Mouse (Mus musculus): Measurements from ENCODE around the gene Rbl1.
"Not testable (repeated sequence)": the region's sequence is repeated elsewhere in the genome, so short reads cannot be mapped to it uniquely, and the experiment has no call there.

Gene Rbl1

DNA sequence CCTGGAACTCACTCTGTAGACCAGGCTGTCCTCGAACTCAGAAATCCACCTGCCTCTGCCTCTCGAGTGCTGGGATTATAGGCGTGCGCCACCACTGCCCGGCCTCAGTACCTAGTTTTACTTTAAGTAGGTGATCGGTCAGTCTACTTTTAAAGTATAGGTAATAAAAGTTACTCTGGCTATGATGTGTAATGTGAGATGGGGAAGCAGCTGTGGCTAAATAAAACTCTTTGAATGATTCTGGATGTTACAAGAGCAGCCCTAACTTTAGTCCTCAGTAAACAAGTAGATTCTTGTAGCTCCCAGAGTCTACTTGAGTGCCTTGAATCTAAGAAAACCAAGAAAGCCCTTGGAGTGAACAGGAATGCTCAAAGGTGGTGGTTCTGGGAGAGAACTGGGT lies 31.4 kb downstream of the Rbl1 start:
- DNase-seq (ENCODE audit: low spot score in 2 of 2), result no peak

DNA sequence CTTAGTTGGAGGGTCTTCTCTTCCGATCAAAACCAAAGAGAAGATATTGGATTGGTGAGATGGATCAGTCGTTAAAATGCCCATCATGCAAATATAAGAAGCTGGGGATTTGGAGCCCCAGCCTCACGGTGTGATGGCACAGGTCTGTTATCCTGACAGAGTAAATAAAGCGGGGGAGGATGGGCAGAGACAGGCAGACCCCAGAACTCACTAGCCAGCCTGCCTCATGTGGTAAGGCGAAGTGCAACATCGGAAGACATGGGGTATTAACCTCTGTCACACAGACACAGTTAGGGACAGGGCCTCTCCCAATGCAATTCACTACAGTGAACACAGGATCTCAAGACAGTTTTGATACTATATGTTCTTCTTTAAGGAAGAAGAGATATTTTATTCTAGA lies 33.7 kb downstream of the Rbl1 start:
- DNase-seq (ENCODE audit: low spot score in 2 of 2), result no peak

DNA sequence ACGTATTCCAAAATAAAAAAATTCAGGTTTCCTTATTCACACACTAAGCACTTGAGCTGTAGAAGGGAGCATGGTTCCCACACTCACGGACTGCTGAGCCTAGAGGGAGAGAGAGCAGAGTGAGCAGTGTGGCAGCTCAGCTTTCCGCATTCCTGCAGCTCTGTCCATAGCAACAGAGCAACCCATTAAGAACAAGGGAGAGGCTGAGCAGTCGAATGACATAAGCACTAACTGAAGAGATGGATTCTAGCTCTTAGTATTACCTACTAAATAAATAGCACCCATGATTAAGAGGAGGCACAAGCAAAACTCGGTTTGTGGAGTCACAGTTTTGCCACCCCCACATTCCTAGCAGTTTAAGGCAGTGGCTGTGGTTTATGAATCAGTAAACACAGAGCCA lies 34.2 kb downstream of the Rbl1 start:
- DNase-seq (ENCODE audit: low spot score in 2 of 2), result peak; percentile 17 to 23

DNA sequence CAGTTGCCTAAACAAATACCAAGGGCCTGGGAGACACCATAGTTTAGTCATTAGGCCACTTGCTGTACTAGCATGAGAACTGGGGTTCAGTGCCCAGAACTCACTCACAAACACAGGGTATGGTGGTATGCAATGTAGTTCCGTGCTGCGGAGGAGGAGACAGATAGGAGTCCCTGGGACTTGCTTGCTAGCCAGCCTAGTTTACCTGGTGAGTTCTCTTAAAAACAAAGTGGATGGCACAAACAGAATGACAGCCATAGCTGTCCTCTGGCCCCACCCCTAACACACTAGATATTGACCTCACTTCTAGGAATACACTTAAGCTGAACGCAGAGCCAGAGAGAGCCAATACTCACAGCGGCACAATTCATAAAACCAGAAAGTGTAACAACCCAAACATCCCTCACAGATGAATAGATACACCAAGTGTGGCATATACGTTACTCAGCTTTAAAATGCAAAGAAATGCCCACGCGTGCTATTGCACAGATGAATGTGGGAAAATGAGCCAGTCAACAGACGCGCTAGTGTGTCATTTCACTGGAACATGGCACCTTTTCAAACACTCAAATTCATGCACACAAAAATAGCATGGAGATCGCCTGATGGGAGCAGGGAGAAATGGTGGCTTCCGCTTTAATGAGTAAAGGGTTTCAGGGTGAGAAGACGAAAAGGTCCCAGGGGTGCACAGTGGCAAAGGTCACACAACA lies 37.8 kb downstream of the Rbl1 start:
- DNase-seq (ENCODE audit: low spot score in 2 of 2), result peak; percentile 14 to 32

DNA sequence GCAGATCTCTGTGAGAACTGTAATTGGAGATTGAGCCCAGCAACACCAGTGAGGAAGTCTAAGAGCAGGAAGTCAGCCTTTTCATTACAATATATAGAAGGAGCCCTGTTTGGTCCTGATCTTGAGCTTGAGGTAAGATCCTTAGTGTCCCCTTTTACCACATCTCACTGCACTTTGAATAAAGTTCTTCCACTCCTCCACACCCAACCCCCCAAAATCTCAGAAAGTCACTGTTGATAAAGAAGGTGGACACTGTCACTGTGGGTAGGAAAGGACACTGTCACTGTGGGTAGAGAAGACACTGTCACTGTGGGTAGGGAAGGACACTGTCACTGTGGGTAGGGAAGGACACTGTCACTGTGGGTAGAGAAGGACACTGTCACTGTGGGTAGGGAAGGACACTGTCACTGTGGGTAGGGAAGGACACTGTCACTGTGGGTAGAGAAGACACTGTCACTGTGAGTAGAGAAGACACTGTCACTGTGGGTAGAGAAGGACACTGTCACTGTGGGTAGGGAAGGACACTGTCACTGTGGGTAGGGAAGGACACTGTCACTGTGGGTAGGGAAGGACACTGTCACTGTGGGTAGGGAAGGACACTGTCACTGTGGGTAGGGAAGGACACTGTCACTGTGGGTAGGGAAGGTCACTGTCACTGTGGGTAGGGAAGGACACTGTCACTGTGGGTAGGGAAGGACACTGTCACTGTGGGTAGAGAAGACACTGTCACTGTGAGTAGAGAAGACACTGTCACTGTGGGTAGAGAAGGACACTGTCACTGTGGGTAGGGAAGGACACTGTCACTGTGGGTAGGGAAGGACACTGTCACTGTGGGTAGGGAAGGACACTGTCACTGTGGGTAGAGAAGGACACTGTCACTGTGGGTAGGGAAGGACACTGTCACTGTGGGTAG lies 38.8 kb downstream of the Rbl1 start:
- not testable (repeated sequence) for DNase-seq (ENCODE audit: low spot score in 2 of 2)

DNA sequence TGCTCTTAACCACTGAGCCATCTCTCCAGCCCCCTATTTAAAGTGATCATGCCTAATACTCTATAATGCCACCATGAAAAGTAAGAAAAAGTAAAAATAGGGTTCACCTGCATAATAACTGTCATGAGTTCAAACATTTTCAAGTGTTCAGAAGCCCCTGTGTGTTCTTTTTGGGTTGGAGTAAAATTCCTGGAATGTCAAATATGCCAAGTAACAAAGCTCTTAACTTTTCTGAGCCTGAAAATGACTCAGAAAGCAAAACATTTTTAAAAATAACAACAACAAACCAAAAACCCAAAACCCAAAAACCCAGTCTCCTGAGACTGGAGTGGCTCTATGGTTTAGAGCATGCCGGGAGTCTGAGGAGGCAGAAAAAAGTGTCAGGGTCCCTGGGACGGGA lies 40.2 kb downstream of the Rbl1 start:
- no peak for DNase-seq (ENCODE audit: low spot score in 2 of 2)

DNA sequence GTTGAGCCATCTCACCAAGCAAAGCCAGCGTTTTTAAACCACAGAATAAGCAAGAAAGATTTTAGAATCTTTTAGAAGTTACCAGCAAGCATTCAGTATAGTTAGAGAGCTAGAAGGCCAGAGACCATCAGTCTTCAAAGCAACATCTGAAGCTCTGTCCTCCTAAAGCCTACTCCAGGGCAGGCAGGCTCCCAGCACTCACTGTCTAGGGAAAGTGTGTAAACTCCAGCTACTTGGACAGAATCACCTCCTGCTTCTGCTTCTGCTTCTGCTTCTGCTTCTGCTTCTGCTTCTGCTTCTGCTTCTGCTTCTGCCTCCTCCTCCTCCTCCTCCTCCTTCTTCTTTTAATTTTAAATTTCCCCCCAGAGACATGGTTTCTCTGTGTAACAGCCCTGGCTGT lies 48.3 kb downstream of the Rbl1 start:
- no peak for DNase-seq (ENCODE audit: low spot score in 2 of 2)

DNA sequence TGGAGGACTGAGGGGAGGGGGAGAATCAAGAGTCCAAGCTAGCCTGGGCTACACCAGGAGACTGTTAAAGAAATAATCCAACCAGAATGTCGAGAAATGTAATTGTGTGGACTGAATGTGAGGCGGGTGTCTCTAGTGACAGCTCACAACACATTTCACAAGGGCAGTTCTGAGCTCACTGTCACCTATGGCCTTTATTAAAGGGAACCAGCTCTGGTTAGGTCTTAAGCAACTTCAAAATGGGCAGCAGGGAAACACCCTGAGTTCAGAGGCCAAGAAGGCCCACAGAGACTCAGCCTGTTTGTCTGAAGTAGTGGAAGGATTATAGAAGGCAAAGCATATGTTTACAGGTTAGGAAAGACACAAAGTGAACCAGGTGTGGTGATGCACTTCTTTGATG lies 51.1 kb downstream of the Rbl1 start:
- DNase-seq (ENCODE audit: low spot score in 2 of 2), result no peak

DNA sequence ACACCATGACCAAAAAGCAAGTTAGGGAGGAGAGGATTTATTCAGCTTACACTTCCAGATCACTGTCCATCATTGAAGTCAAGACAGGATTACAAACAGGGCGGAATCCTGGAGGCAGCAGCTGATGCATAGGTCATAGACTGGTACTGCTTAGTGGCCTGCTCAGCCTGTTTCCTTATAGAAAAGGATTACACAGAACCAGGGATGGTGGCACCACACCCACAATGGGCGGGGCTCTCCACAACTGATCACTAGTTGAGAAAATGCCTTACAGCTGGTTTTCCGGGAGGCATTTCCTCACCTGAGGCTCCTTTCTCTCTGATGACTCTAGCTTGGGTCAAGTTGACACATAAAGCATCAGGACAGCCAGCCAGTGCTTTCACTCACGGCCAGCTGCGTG lies 55.9 kb downstream of the Rbl1 start:
- DNase-seq (ENCODE audit: low spot score in 2 of 2), result no peak

DNA sequence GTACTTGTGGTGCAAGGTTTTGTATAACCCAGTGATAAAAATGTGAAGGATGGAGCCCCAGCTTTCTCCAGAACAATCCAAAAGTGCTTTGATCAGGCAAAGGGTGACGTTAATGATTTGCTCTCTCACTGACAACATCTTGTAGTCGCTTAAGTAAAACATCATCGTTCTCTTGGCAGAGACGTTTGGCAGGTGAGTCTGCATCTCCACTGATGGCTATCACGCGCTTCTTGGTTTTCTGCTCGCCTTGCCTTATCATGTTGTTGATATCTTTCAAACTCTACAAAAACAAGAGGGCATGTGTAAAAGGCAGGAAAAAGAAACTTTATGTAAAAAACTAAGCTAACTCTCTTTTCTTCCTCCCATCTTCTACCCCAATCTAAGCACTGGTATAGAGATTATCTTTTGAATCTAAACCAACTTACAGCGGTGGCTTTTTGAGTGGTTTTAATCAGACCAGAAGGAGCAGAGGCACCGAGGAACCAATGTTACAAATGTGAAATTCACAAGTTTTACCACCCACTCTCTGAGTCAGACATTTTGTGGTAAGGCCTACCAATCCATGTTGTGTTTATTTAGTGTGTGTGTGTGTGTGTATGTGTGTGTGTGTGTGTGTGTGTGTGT lies 56.8 kb downstream of the Rbl1 start:
- DNase-seq (ENCODE audit: low spot score in 2 of 2), result no peak

DNA sequence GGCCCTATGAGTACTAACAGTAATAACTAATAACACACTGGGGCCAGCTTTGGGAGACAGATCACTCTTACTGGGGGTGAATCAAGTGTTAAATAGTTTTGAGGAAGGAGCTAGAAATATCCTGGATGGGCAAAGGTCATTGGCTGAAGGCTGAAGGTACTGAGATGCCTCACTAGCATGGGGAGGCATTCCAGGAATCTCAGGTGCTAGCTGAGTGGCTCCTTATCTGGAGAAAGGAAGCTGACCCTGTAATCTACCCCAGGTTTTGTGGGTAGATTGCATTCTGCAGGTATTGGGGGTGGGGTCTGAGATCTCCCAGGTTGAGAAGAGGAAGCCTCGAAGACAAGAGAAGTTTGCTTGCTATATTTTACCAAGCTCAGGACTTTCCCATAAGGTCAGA lies 59.2 kb downstream of the Rbl1 start:
- no peak for DNase-seq (ENCODE audit: low spot score in 2 of 2)

DNA sequence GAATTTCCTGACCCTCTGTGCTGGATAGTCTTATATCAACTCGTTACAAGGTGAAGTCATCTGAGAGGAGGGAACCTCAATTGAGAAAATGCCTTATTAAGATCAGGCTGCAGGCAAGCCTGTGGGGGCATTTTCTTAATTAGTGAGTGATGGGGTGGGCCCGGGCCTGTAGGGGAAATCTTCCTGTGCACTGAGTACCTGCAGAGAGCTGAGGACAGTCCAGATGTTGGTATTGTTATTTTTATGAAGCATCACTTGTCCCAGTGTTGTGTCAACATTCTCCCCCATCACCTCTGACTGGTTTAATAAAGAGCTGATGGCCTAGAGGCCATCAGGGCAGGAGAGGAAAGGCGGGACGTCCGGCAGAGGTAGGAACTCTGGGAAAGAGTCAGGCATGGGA lies 60.2 kb downstream of the Rbl1 start:
- DNase-seq (ENCODE audit: low spot score in 2 of 2), result no peak

DNA sequence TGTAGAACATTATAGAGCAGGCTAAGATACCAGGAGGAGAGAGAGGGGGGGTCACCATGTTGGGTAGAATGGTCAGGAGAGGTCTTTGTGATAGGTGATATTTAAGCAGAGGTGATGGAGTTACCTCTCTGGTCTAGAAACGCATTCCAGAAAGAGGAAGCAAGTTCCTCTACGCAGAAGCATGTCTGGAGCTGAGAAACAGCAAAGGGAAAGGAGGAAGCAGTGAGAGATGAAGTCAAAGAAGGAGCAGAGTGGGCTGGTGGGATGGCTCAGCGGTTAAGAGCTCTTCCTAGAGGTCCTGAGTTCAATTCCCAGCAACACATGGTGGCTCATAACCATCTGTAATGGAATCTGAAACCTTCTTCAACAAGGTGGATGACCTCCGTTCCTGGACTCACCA lies 62.4 kb downstream of the Rbl1 start:
- no peak for DNase-seq (ENCODE audit: low spot score in 2 of 2)

DNA sequence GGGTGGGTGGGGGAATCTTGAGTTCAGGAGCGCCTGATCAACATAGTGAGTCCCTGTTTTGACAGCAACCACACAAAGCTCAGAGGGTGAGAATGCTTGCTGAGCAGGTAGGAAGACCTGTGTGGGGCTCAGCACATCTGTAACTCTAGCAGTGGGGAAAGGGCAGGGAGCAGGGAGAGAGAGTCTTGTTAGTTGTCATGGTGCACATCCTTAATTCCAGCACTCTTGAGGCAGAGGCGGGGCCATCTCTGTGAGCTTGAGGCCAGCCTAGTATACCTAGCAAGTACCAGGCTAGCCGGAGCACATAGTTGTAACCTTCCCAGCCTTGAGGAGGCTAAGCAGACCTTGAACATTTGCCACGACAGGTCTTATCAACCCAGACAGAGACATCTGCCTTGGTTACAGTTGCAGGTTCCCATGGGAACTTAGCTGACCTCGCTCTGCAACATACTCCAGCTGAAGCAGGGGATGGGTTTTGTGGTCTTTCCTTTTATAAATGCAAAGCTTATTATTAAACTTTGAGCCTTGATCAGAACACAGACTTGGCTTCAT lies 65.0 kb downstream of the Rbl1 start:
- no peak for DNase-seq (ENCODE audit: low spot score in 2 of 2)

DNA sequence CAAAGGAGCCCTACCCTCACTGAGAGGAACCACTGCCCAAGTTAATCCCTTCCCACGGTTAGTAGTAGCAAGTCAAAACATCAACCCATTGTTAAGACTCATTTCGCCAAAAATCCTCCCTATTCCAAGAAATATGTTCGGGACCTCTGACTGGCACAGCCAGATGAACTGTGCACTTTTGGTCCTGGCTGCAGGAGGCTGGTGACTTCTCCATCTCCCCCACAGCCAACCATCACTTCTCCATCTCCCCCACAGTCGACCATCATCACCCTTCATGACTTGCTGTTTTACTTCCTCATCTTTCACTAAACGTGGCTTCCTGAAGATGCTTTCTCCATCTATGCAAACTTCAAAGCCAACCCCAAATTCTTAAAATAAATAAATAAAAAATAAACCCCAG lies 65.5 kb downstream of the Rbl1 start:
- no peak for DNase-seq (ENCODE audit: low spot score in 2 of 2)

DNA sequence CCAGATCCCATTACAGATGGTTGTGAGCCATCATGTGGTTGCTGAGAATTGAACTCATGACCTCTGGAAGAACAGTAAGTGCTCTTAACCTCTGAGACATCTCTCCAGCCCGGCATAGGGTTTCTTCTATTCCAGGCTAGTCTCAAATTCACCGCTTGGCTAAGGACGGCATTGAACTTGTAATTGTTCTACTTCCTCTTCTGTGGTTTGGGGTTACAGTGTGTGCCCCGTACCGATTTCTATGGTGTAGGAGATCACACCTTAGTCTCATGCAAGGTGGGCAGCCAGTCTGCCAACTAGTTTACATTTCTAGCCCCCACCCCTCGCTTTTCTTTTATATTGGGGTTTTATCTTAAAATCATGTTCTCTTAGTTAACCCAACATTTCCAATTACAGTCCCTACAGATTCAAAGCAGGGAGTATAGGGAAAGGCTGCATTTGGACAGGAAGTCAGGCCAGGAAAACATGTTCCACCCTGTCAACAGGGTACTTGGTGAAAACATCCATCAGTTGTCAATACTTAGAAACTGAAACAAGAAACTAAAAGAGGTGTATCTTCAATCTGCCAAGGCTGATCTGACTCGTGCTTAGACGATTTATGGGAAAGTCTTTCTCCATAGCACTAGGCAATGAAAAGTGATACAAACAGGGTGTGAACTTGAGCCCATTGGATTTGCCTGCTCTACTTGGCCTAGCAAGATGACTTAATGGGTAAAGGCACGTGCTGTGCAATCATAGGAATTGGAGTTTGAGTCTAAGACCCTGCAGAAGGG lies 66.2 kb downstream of the Rbl1 start:
- DNase-seq (ENCODE audit: low spot score in 2 of 2), result no peak

DNA sequence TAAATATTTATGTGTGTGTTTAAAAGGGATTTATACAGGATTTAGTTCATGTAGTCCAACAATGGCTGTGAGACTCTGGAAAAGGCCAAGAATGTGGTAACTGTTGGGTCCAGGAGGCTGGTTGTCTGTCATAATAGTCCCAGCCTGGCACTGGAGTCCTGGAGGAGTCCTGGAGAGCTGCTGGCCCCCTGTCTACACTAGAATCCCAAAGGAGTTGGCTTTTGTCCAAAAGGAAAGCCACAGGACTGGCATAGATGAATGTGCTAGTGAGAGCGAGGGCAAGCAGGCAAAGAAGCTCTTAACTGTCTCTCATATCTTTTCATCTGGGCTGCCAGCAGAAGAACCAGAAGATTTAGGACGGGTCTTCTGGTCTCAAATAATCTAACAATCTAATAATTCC lies 67.7 kb downstream of the Rbl1 start:
- no peak for DNase-seq (ENCODE audit: low spot score in 2 of 2)

DNA sequence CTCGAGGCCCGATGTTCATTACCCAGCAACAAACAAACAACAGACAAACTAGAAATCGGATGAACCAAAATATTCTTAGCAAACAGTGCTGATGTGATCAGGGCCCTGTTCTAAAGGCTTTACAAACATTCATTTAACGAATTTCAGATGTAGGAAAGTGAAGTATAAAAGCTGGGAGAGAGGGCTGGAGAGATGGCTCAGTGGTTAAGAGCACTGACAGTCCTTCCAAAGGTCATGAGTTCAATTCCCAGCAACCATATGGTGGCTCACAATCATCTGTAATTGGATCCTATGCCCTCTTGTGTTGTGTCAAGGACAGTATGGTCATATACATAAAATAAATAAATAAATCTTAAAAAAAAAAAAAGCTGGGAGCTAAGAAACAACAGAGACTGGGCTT lies 68.2 kb downstream of the Rbl1 start:
- no peak for DNase-seq (ENCODE audit: low spot score in 2 of 2)

DNA sequence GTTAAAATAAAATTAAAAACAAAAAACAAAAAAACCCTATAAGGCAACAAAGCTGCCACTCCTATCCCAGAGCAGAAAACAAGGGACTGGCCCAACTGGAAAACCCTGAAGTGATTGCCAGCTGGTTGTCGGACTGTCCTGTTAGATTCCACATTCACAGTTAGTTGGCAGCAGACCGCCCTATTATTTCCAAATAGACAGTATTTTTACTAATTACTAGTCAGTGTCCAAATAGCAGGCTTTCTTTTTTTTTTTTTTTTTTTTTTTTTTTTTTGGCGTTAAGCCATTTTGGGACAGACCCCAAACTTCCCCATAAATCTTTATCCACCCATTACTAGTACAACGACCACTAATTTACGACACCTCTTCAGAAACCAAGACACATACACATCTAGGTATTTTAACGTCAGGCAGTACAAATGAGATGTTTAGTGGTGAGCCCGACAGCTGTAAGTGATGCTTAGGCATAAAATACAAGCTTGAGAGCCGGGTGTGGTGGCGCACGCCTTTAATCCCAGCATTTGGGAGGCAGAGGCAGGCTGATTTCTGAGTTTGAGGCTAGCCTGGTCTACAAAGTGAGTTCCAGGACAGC lies 68.7 kb downstream of the Rbl1 start:
- DNase-seq (ENCODE audit: low spot score in 2 of 2), result no peak

DNA sequence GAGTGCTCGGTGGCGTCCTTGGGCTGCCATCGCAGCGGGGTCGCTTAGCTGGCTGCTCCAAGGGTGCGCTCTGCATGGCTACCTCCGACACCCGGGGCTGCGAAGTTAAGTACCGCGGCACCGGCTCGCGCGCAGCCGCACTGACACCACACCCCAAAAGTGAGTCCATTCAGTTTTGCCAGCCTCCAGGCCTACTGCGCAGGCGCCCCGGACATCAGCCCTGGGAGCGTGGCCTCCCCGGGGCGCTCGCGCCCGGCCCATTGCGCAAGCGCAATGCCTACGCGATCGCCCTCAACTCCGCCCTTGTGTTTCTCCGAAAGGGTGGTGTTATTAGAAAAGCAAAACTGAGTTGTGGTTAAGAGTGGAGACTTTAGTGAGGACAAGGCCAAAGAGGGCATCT lies 69.3 kb downstream of the Rbl1 start, which contains the start of gene Samhd1:
Gene Samhd1, minus strand, starts transcription at position 252 of the 400 bp plus-strand sequence.
- DNase-seq (ENCODE audit: low spot score in 2 of 2), result peak; percentile 88 to 93

DNA sequence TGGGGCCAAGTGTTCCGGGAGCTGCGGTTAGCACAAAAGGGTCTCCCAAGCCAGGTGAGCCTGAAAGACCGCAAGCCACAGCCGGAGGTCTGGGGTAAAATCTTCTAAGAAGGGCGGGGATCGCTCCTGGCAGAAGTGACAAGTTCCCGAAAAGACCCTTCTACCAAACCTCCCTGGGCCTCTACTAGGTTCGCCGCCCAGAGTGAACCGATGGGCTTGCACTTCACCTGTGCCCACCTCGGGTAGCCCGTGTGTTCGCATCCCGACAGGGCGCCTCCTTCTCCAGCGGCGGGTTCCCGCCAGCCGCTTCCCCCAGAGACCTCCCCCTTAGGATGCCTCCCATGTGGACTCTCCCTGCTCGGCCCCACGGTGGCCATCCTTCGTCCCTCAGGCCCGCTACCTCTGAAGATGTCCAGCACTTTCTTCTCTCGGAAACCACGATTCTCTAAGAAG lies 69.8 kb downstream of the Rbl1 start:
- DNase-seq (ENCODE audit: low spot score in 2 of 2), result no peak
